26 mouse cellular contexts compared by ENCODE assay signal in genomic region chr7:108985934-108986708, GRCm38 (mm10). TPM values are rescaled to one million over a fixed set of nuclear protein-coding genes. Genes with fewer than 3 reads are reported as not detected.
"Had no signal": no experiment of that assay in that cellular context is flagged by ENCODE, and none has a peak within 500 bp of the region (broad histone marks: within the 10 kb centered on the region; RNA-seq: fewer than 3 reads in every experiment).

No protein-coding gene starts in this region.

- H3K27ac ChIP-seq: kidney, postnatal 0 days; layer of hippocampus, adult 2 months; limb, embryonic 10.5 days; limb, embryonic 13.5 days; liver, embryonic 12.5 days; liver, embryonic 15.5 days; macrophage; midbrain, embryonic 12.5 days; midbrain, embryonic 15.5 days; neural tube, embryonic 12.5 days; neural tube, embryonic 15.5 days; stomach, postnatal 0 days had no signal

- DNase-seq: kidney, adult 2 months; kidney, postnatal 25 days; layer of hippocampus, adult 9-11 months; liver; lung, adult 2 months; right cerebral cortex, adult 18-20 months; right cerebral cortex, postnatal 14 days; right cerebral cortex, postnatal 4 days; thymus, adult 2 months; thymus, postnatal 14 days; thymus, postnatal 4 days had no signal

- H3K4me1 ChIP-seq: limb, embryonic 10.5 days; limb, embryonic 13.5 days; liver, embryonic 12.5 days; liver, embryonic 15.5 days; midbrain, embryonic 12.5 days; midbrain, embryonic 15.5 days; neural tube, embryonic 12.5 days; neural tube, embryonic 15.5 days had no signal

- H3K9ac ChIP-seq: limb, embryonic 13.5 days; liver, embryonic 12.5 days; liver, embryonic 15.5 days; midbrain, embryonic 12.5 days; midbrain, embryonic 15.5 days; neural tube, embryonic 12.5 days; neural tube, embryonic 15.5 days had no signal

- ATAC-seq: liver, embryonic 12.5 days; midbrain, embryonic 15.5 days had no signal

- H3K4me2 ChIP-seq: limb, embryonic 13.5 days; liver, embryonic 12.5 days; liver, embryonic 15.5 days; midbrain, embryonic 12.5 days; midbrain, embryonic 15.5 days; neural tube, embryonic 12.5 days; neural tube, embryonic 15.5 days had no signal

- H3K36me3 ChIP-seq: limb, embryonic 10.5 days; limb, embryonic 13.5 days; liver, embryonic 12.5 days; liver, embryonic 15.5 days; midbrain, embryonic 12.5 days; midbrain, embryonic 15.5 days; neural tube, embryonic 12.5 days; neural tube, embryonic 15.5 days had no signal

- H3K9me3 ChIP-seq: limb, embryonic 10.5 days; limb, embryonic 13.5 days; liver, embryonic 12.5 days; liver, embryonic 15.5 days; midbrain, embryonic 12.5 days; midbrain, embryonic 15.5 days; neural tube, embryonic 12.5 days; neural tube, embryonic 15.5 days had no signal

- H3K4me3 ChIP-seq: layer of hippocampus, adult 2 months; limb, embryonic 10.5 days; limb, embryonic 13.5 days; liver, embryonic 12.5 days; liver, embryonic 15.5 days; midbrain, embryonic 12.5 days; midbrain, embryonic 15.5 days; neural tube, embryonic 12.5 days; neural tube, embryonic 15.5 days had no signal

- H3K27me3 ChIP-seq: limb, embryonic 13.5 days; liver, embryonic 12.5 days; liver, embryonic 15.5 days; midbrain, embryonic 15.5 days; neural tube, embryonic 12.5 days; neural tube, embryonic 15.5 days had no signal

RNA-seq across cellular contexts. Expression of gene Tub, which starts 36.0 kb away (rescaled TPM):
- total RNA-seq: megakaryocyte, adult 5-6 weeks had no signal
- polyA plus RNA-seq: macrophage had no signal

RNA-seq across cellular contexts. Expression of gene Nlrp10, which starts 56.1 kb away (rescaled TPM):
- polyA plus RNA-seq: kidney, embryonic 14.5 days; kidney, postnatal 0 days; midbrain, embryonic 15.5 days; neural tube, embryonic 12.5 days; neural tube, embryonic 15.5 days; stomach, embryonic 14.5 days had no signal
